Mouse (Mus musculus) hindbrain, embryonic 14.5 days (tissue): ENCODE data around the gene Glod4. TPM values are rescaled to one million over a fixed set of nuclear protein-coding genes. Genes with fewer than 3 reads are reported as not detected.
"Not testable (repeated sequence)": the region's sequence is repeated elsewhere in the genome, so short reads cannot be mapped to it uniquely, and the experiment has no call there.

Experiments used
- ATAC-seq: fragments of 200-750 bp; cut with Nextera tagmentation; 2 replicates; pipeline ENCODE4 v1.8.0; 2017; ENCODE audit warnings: moderate number of reproducible peaks, mild to moderate bottlenecking, moderate TSS enrichment, moderate library complexity; ENCODE audit not compliant: low FRiP score
- DNase-seq: peaks from one replicate; pipeline ENCODE4 v3.0.0-alpha.2; 2015; ENCODE audit warnings: low spot score
- H3K27ac ChIP-seq: fragments of 300-500 bp; sonication (generic); 2 replicates; pipeline ENCODE4 v1.5.1; 2014; ENCODE audit warnings: mild to moderate bottlenecking, moderate library complexity
- H3K27me3 ChIP-seq: fragments of 300-500 bp; sonication (generic); 2 replicates; pipeline ENCODE4 v1.6.1; 2014; ENCODE audit warnings: mild to moderate bottlenecking, low read length, mixed read lengths; ENCODE audit not compliant: control insufficient read depth, insufficient read depth
- H3K36me3 ChIP-seq: fragments of 300-500 bp; sonication (generic); replicated peaks from 2 replicates; pipeline ENCODE4 v1.6.1; 2014; ENCODE audit not compliant: control insufficient read depth, insufficient read depth
- H3K4me1 ChIP-seq: fragments of 300-500 bp; sonication (generic); replicated peaks from 2 replicates; pipeline ENCODE4 v1.6.1; 2014; ENCODE audit warnings: antibody characterized with exemption, low read length, mixed read lengths; ENCODE audit not compliant: control insufficient read depth, insufficient read depth
- H3K4me2 ChIP-seq: fragments of 300-500 bp; sonication (generic); replicated peaks from 2 replicates; pipeline ENCODE4 v1.6.1; 2014; ENCODE audit warnings: mild to moderate bottlenecking, moderate library complexity
- H3K4me3 ChIP-seq: fragments of 300-500 bp; sonication (generic); replicated peaks from 2 replicates; pipeline ENCODE4 v1.5.1; 2014; ENCODE audit warnings: mild to moderate bottlenecking, low read length
- H3K9ac ChIP-seq: fragments of 300-500 bp; sonication (generic); 2 replicates; pipeline ENCODE4 v1.6.1; 2014
- H3K9me3 ChIP-seq: fragments of 300-500 bp; sonication (generic); 2 replicates; pipeline ENCODE4 v1.6.1; 2016; ENCODE audit warnings: low read length; ENCODE audit not compliant: control insufficient read depth
- WGBS: fragments of 180-500 bp; shearing (Covaris S2); extraction: QIAGEN DNeasy Blood & Tissue Kit; methylation state at CpG from one replicate; pipeline ENCODE4 v1.1.7; 2014; 5-methylcytosine and 5-hydroxymethylcytosine counted together
- polyA plus RNA-seq: library from polyadenylated mRNA; unstranded; fragments of >200 nt; fragmentation: Nextera tagmentation; extraction: Ambion mirVana; gene quantifications from 2 replicates; pipeline ENCODE4 v1.2.1, GENCODE M21; 2014

Glod4 gene
- polyA plus RNA-seq, 1 experiment from 2014 or later: 127 TPM

DNA sequence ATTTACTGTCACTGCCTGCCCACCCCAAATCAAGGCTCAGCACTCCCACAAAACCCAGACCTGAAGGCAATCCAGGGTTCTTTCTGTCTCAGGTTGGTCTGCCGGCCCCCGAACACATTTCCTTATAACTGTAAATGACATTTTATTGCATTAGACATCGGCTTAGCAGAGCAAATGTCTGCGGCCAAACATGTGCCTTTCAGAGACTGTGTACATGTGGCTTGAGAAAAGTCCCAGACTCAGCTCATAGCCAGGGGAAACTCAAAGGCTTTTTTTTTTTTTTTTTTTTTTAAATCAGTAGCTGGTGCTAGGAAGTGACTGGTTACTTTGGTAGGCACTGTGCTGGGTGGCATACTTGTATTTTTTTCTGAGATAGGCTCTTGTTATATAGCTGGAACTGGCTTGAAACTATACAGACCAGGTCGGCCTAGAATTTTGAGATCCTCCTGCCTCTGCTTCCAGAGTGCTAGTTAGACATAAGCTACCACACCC is 27.4 kb downstream of the Glod4 start:
- no peaks in the 10 kb centered on the region for H3K27me3 ChIP-seq
- H3K9me3 ChIP-seq: no peaks in the 10 kb centered on the region
- H3K36me3 ChIP-seq: peaks cover 47% of the 10 kb centered on the region
- H3K9ac ChIP-seq: 0 out of 2 replicates have a peak overlapping the region, but pooled peaks have one; percentile 95
- no peak for ATAC-seq
- H3K4me2 ChIP-seq: peak overlapping the region; percentile 90
- DNase-seq: no peak
- no peak overlapping the region for H3K4me3 ChIP-seq
- 97% methylated on average over 5 of the region's 5 CpGs for WGBS
- no peak overlapping the region for H3K27ac ChIP-seq
- no peaks in the 10 kb centered on the region for H3K4me1 ChIP-seq

DNA sequence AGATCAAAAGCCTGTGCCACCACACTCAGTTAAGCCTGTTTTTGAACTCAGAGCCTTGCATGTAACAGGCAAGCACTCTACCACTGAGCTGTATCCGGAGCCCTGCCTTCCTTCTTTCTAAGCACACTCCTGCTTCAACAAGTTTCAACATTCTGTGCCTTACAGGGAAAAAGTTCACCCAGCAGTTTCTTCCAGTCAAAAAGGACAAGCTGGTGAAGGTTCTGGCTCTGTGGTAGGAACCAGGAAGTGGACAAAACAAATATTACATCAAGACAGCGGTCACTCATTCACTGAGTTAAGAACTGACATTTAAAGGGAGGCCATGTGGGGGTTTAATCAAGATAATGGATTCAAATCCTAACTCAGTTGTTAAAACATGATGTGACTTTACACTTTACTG is 28.5 kb downstream of the Glod4 start:
- ATAC-seq (no peak), DNase-seq (no peak)
- WGBS: 94% methylated on average over 2 of the region's 2 CpGs
- H3K4me3 ChIP-seq: no peak overlapping the region
- H3K9me3 ChIP-seq: no peaks in the 10 kb centered on the region
- no peaks in the 10 kb centered on the region for H3K27me3 ChIP-seq
- H3K9ac ChIP-seq: no peak overlapping the region
- H3K36me3 ChIP-seq: peaks cover 46% of the 10 kb centered on the region
- H3K27ac ChIP-seq: no peak overlapping the region
- no peak overlapping the region for H3K4me2 ChIP-seq
- H3K4me1 ChIP-seq: no peaks in the 10 kb centered on the region

DNA sequence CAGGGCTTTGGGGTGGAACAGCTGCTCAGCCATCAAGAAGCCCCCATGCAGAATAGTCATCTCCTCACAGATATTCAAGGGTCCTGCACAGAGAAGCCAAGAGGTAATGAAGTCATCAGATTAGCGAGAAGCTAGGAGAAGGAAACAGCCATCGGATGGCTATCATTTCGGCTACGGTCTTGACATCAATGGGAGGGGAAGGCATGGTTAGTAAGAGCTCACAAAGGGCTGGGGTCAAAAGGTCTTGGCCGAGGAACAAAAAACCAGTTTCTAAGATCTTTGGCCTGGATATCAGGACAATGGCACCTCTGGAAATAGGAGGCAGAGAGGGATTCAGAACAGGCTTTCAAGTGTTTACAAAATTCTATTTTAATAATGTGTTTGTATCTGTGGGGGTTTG is 29.7 kb downstream of the Glod4 start:
- no peak for DNase-seq
- Histone ChIP-seq H3K27ac (no peak overlapping the region), H3K4me2 (no peak overlapping the region), H3K9me3 (no peaks in the 10 kb centered on the region), H3K36me3 (peaks cover 48% of the 10 kb centered on the region), H3K27me3 (no peaks in the 10 kb centered on the region), H3K9ac (no peak overlapping the region), H3K4me1 (no peaks in the 10 kb centered on the region), H3K4me3 (no peak overlapping the region)
- WGBS: 11% methylated on average over 5 of the region's 5 CpGs
- no peak for ATAC-seq

DNA sequence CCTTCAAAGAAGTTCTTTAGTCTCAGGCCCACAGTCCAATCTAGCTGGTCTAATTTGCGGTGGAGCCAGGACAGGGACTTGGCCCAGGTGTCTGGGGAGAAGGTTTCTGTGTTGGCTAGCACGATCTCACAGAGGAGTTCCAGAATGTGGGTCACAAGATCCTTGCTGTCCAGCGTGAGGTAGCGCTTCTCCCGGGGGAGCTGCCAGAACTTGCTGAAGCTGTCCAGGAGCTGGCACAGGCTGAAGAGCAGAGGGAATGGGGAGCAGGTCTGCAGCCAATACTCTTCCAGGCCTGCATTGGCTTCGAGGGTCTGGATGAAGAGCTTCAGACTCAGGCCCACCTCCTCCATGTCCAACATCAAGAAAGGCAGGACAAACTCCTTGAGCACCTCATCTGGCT is 31.9 kb downstream of the Glod4 start:
- ATAC-seq, H3K4me2 ChIP-seq, H3K9me3 ChIP-seq, H3K9ac ChIP-seq, H3K27me3 ChIP-seq, H3K4me3 ChIP-seq, H3K4me1 ChIP-seq, DNase-seq, H3K27ac ChIP-seq: not testable (repeated sequence)
- H3K36me3 ChIP-seq: peaks cover 69% of the 10 kb centered on the region
- 100% methylated on average over 1 of the region's 6 CpGs for WGBS

DNA sequence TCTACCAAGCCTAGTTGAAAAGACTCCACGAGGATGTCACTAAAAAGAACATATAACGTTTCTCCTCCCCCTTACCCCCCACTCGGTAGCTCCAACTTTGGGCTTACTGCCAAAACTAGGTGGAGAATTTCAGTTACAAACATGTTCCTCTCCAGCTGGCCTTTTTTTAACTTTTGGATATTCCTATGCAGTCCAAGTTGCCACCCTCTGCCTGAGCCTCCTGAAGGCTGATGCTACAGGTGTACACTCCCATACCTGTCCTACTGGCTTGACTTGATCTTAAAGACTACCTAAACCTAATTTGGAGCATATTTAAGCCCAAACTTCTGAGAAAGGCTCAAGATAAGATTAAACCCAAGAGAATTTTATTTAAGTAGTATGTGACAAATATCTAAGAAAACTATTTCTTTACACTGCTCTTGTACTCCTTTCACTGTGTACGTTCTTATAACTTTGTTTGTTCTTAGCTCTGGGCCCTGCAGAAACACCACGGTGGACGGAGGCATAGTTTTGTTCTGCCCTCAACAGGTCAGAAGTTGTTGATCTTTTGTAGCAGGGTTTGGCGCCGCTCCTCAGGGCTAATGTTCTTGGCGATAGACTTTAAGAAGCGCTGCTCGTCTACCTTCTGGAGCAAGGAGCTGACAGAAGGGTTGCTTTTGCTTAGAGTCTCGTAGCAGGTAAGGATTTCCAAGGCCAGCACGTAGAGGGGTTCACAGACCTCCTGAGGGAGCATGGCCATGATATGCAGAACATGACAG is 33.1 kb downstream of the Glod4 start:
- no peak for ATAC-seq
- H3K4me2 ChIP-seq: no peak overlapping the region
- no peak overlapping the region for H3K27ac ChIP-seq
- WGBS: 87% methylated on average over 13 of the region's 13 CpGs
- no peaks in the 10 kb centered on the region for H3K27me3 ChIP-seq
- no peak overlapping the region for H3K9ac ChIP-seq
- DNase-seq: no peak
- no peaks in the 10 kb centered on the region for H3K4me1 ChIP-seq
- H3K36me3 ChIP-seq: peaks cover 81% of the 10 kb centered on the region
- no peak overlapping the region for H3K4me3 ChIP-seq
- H3K9me3 ChIP-seq: no peaks in the 10 kb centered on the region

DNA sequence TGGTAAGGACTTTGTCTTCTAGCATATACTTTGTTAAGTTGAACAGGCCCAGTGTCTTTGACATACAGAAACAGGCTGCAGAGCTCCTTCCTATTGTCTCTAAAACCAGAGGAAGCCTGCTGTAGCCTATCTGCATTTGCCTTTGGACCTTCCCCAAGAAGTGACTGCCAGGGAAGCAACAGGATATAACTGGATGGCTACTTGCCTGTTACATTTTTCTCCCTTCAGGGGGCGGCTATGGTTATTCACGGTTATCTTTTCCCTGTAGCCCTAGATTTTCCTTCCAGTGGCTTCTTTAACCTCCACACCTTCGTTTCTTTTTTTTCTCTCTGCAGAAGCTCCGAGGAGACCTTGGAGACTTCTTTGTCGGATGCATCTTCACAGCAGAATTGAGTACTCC is 36.7 kb downstream of the Glod4 start:
- Histone ChIP-seq H3K4me1 (peaks cover 8% of the 10 kb centered on the region), H3K4me2 (no peak overlapping the region), H3K9me3 (no peaks in the 10 kb centered on the region), H3K36me3 (peaks cover 77% of the 10 kb centered on the region), H3K9ac (no peak overlapping the region), H3K27ac (no peak overlapping the region), H3K27me3 (no peaks in the 10 kb centered on the region), H3K4me3 (no peak overlapping the region)
- WGBS: 90% methylated on average over 5 of the region's 5 CpGs
- DNase-seq (no peak), ATAC-seq (no peak)

DNA sequence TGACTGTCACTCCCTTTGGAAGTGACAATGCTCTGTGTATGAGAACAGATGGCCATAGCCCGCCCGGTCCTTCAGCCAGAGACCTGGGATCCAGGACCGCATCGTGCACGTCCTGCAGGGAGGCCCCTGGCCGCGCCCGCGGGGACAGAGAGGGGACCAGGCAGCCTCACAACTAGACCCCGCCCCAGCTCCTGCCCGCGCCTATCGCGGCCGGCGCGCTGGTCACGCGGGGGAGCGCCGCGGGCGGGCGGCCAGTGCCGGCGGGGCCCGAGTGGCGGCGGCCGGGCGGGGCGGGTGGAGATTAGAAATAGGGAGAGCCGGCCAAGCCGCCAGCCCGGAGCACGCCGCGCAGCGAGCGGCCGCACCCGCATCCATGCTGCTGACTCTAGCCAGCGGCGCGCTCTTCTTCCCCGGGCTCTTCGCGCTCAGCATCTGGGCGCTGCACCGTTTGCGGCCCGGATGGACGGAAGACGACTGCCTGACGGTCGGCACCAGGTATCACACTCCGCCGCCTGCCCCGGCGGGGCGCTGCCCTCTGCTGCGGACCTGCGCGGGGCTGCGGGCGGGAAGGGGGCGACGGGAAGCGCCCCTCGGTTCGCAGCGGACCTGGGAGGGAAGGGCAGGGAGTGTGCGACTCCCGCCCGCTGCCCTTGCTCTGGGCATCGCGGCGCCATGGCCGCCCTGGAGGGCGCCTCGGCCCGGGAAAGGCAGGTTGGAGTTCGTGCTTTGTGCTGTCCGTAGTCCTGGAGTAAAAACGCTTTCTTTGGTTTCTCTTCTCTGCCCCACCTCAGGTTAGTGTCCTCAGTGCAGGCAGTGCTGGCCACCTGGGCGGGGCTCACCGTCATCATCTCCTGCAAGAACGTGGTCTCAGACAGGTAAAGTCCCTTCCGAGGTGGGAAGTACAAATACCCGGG is 41.5 kb downstream of the Glod4 start:
- Histone ChIP-seq H3K4me1 (peaks cover 8% of the 10 kb centered on the region), H3K9ac (peak overlapping the region; percentile 97), H3K4me3 (peak overlapping the region; percentile 97), H3K9me3 (no peaks in the 10 kb centered on the region), H3K4me2 (peak overlapping the region; percentile 72), H3K27ac (peak overlapping the region; percentile 85), H3K36me3 (peaks cover 32% of the 10 kb centered on the region), H3K27me3 (no peaks in the 10 kb centered on the region)
- DNase-seq (peak; percentile 80), ATAC-seq (peak; percentile 98)
- WGBS: under 1% methylated on average over 74 of the region's 90 CpGs

DNA sequence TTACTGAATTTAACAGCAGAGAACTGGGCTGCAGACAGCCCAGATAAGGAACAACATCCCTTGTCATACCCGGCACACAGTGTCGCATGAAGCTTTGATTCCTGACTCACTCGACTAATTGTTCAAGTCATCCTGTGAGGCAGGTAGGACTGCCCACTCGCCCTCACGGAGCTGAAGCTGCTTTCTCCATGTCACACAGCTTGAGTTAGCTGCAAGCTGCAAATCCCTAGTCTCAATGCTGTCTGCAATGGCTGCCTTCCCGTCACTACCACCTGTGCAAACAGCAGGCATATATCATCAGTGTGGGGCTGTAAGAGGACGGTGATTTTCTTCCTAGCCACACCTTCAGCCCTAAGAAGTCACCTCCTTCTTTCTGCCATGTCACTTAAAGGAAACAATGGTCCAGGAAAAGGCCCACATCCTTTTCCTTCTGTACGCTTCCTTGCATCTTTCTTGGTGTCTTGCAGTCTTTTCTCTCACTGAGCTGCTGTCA is 46.5 kb downstream of the Glod4 start:
- Histone ChIP-seq H3K27me3 (no peaks in the 10 kb centered on the region), H3K4me3 (no peak overlapping the region), H3K9me3 (no peaks in the 10 kb centered on the region), H3K4me1 (no peaks in the 10 kb centered on the region), H3K9ac (no peak overlapping the region), H3K27ac (no peak overlapping the region; the same call in 1 of the 2 replicates), H3K4me2 (no peak overlapping the region), H3K36me3 (no peaks in the 10 kb centered on the region)
- DNase-seq (no peak), ATAC-seq (no peak)
- 53% methylated on average over 8 of the region's 8 CpGs for WGBS
